Mouse (Mus musculus) testis, postnatal 14 days (tissue): ENCODE measurements around the gene Zfp691.

Experiments
- DNase-seq: peaks from one replicate; pipeline ENCODE4 v3.0.0; 2021; ENCODE audit warnings: low spot score

Gene Zfp691

DNA sequence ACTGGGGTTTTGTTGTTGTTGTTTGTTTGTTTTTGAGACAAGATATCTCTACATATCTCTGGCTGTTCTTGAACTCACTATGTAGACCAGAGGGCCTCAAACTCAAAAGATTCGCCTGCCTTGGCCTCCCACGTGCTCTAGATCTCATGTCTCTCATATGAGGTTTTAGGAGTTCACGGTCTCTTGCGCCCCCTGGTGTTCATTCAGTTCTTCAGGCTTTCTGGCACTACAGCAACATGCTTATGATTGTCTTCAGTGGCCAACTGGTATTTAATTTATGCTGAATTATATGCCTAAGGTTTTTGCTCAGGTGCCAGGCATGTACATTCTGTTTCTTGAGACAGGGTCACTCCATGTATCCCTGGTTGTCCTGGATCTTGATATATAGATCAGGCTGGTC, 6.3 kb downstream of the Zfp691 start:
- DNase-seq: peak; percentile 60

DNA sequence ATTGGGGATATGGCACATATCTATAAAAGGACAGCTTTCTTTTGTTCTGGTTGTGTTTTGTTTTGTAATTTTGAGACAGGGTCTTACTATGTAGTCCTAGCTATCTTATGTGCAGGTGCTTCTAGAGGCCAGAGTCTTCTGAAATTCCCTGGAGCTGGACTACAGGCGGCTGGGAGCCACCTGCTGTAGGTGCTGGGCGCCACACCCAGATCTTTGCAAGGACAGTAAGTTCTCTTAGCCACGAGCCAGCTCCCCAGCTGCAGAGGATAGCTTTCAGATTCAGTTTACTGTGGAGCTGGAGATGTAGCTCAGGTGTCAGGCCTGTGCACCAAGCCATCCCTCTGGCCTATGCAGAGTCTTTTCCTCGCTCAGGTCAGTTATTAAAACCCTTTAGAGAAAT, 6.9 kb downstream of the Zfp691 start:
- DNase-seq: no peak

DNA sequence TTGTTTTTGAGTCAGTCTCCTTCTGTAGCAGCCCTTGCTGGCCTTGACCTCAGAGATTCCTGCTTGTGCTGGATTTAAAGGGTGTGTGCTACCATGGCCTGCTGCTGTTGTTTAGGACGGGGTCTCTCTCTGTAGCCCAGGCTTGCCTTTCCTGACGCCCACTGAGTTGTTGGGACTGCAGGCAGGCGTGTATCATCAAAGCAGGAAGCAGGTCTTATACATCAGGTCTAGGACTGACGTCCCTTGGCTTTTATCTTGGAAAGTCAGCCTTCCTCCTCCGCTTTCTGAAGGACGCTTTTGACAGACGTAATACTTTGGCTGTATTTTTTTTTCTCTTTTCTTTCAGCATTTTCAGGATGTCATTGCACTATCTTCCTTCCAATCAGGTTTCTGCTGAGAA, 8.1 kb downstream of the Zfp691 start:
- no peak for DNase-seq

DNA sequence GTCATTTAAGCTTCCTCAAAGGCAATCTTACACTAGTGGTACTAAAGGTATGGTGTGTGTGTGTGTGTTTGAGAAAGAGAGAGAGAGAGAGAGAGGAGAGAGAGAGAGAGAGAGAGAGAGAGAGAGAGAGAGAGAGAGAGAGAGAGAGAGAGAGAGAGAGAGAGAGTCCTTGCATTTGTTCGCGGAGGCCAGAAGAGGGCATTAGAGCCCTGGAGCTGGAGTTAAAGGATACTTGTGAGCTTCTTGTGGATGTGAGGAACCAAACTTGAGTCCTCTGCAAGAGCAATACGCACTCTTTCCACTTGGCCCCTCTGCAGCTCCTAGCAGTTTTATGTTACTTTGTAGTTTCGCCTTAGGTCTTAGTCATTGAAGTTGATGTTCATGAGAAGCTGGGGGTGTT, 11.0 kb downstream of the Zfp691 start:
- DNase-seq: no peak

DNA sequence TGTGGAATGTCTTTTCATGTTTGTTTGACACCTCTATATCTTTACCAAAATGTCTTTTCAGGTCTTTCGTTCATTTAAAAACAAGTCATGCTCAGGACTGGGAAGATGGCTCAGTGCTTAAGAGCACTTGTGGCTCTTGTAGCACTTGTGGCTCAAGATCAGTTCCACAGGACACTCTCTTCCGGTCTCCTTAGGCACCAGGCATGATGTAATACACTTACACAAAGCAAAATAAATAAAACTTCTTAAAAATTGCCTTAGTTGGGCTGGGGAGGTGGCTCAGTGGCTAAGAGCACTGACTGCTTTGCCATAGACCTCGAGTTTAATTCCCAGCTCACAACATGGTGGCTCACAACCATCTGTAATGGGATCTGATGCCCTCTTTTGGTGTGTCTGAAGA, 12.6 kb downstream of the Zfp691 start:
- no peak for DNase-seq

DNA sequence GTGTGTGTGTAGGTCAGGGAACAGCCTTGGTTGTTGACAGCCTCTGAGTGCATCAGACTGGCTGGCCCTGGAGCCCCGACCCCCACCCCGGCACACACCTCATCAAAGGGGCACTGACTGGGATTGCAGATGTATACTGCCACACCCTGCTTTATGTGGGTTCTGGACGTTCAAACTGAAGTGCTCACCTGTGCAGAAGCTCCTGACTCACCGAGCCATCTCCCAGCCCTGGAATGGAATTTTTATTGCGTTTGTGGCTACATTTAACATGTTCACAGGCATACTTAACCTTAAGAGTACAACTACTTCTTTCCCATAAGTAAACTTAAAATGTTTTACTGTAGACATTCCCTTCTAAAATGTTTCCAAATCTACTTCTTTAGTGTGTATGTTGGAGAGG, 16.1 kb downstream of the Zfp691 start:
- DNase-seq: no peak

DNA sequence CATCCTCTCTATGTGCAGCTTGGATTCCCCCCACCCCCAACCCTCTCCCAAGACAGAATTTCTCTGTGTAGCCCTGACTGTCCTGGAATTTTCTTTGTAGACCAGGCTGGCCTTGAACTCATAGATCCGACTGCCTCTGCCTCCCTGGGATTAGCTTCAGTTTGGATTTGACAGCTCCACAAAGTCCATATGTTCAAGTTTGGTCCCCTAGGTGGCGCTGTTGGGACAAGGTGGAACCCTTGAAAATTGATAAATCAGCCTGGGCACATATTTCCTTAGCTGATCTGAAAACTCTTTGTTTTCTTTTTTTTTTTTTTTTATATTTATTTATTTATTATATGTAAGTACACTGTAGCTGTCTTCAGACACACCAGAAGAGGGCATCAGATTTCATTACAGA, 16.8 kb downstream of the Zfp691 start:
- DNase-seq: peak; percentile 43

DNA sequence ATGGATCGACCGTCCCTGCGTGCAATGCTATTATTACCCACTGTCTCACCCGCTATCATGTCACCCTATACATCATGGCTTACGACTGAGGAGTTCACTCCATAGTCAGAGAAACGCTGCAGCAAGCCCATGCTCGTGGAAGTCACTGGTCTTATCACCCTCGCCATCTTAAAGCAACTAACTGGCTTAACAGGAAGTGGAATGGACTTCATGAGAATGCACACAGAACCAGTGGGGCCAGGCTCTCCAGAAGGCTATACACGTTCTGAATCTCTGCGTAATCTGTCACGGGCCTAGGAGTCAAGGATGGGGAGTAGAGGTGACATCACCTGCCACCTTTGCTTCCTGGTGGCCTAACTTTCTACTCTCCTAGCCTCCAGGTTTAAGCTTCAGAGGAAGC, 25.3 kb downstream of the Zfp691 start:
- no peak for DNase-seq

DNA sequence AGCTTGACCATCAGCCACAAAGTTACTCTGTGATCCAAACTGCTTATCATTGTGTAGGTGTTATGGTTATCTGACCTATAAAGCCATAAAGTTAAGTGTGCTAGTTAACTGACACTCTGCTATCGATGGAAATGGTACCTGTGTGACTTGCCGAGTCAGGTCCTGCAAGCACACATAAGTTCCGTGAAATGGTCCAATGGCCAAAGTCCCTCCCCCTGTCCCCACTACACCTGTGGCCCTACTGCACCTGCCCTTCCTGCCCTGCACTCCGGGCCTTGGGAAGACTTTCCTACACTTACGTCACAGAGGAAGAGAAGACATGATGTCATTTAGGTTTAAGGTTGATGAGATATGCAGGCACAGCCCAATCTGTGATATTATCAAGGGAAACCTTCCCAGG, 26.6 kb downstream of the Zfp691 start:
- no peak for DNase-seq

DNA sequence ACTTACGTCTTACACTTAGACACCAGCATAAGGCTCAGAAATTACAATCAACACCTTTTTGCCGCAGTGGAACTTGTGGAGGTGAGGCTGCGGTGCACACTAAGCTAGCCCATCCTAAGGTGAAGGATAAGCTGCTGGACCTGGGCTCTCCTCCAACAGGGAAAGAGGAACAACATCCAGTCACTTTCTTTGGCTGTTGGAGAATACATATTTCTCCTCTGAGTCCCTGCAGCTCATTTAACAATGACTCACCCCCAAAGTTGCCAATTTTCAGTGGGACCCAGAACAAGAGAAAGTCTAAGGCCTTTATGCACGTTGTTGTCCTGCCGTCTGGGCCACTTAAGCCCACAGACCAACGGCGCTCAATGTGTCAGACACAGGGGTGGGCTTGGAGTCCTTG, 27.2 kb downstream of the Zfp691 start:
- no peak for DNase-seq

DNA sequence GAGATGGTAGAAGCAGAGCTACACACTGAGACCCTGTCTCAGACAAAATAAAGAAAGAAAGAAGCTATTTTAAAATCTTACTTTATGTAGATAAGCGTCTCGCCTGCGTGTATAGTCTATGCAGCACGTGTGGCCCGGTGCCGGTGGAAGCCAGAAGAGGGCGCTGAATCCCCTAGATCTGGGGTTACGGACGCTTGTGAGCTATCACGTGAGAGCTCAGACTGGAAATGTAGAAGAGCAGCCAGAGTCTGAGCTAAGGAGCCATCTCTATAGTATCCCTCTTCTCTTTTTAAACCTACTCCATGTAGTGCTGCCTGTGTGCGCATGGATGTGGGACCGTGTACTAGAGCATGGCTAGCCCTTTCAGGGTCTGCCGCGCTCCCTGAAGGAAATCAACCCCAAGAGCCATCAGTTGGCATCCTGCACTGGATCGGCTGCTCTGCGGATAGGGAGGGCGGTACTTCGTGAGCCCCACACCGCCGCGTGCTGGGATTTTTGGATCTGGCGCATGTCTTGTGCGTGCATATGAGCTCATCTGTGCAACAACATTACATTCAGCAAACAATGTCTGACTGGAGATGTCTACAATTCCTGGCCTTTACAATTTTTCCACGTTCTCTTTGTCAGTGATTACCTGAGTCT, 31.6 kb downstream of the Zfp691 start:
- DNase-seq: peak; percentile 52

DNA sequence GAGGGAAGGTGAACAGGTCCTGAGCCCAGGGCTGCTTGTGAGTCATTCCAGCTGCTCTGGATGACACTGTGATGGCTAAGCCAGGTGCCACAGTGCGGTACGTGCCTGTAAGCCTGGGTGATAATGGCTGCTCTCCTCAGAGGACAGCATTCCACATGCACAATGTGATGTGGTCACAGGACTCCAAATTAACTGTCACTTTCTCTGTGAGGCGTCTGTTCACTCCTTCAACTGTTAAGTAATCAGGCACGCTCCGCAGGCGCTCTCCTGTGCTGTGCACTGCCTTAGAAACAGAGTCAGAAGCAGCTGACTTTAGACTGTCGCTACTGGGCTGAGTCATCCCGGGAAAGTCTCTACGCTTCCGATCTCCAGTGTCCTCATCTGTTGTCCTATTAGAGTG, 32.8 kb downstream of the Zfp691 start:
- DNase-seq: no peak

DNA sequence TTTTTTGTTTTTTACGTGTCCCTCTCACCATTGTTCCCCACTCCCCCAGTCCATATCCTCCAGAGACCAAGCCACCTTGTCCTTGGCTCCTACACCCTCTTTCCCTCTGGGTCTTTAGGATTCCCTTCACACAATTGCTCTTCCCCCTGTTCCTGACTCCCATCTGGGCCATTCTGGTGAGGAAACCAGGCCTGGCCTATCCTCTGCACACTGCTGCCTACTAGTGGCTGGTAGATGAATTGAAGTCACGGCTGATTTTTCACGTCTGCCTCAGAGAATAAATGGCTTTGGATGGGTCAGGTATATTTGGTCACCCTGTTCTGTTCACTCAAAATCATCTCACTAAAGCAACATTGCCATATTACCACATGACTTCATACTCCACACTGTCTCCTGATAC, 33.9 kb downstream of the Zfp691 start:
- DNase-seq: no peak

DNA sequence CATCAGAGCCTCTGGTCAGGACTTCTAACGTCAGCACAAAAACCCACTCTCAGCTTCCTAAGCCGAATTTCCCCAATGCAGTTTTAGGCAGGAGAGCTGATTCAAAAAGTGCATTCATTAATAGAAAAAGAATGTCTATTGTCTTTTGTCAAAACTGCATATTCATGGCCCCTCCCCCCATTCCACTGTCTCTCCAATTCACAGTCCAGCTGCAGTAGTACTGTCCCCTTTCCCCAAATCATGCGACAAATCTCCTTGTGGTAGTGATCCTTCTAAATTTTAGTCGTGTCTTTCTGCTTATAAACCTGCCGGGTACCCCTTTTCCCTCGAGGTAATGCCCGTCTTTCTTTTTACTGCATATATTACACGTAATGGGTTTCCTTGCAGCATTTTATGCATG, 35.2 kb downstream of the Zfp691 start:
- DNase-seq: no peak

DNA sequence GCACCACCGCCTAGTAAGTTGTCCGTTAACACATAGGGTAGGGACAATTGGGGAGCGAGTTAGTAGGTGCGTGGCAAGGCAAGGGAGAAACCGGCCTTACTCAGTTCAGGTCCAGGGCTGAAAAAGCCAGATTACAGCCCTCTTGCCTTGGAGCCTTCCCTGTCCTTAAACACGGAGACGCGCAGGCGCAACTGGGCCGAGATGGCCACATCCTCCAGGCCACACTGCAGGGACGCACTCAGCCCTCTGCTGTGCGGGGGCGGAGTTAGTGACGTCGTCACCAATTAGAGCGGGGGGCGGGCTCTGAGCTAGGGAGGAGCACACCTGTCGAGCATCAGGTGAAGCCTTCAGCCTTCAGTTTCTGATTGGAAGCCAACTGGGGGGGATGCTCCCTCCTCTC, 35.8 kb downstream of the Zfp691 start:
- peak; percentile 78 for DNase-seq

DNA sequence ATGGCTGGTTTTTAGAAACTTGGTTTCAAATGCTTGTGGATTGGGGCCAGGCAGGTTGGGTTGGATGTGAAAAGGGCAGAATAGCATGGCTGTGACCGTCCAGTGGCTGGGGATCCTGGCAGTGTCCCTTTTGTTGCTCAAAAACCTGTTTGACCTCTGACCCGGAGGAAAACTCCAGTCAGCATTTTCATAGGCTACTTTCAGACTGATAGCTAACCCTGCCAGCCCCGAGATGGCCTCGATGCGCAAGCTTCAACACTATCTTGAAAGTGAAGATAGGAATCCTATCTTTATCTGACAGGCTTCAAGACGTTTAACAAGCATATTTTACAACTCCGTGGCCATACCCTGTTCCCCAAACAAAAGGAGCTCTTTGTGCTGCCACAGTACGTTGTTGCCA, 36.7 kb downstream of the Zfp691 start:
- DNase-seq: no peak

DNA sequence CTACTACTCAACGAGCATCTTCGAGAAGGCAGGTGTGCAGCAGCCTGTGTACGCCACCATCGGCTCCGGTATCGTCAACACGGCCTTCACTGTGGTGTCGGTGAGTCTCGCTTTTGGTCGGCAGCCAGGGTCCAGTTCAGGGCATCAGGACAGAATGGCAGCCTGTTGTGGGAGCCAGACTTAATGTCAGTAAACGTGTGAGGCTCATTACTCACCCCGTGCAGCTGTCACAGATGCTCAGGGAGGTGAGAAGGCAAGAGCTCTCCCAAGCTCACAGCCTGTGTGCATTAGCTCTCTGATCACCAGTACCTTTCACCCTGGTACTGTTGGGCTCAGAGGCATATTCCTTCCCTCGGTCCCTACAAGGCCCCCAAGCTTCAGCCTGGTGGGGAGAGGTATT, 40.1 kb downstream of the Zfp691 start:
- DNase-seq: no peak

DNA sequence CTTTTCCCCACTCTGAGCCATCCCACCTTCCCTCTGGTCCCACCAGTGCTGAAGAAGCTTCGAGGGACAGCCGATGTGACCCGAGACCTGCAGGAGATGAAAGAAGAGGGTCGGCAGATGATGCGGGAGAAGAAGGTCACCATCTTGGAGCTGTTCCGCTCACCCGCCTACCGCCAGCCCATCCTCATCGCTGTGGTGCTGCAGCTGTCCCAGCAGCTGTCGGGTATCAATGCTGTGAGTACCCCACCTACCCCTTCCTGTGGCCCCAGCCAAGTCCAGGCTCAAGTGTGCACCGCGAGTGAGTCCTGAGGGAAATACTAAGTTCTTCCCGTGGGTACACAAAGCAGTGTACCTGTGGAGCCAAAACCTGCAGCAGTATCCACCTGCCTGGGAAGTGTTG, 40.7 kb downstream of the Zfp691 start:
- DNase-seq: no peak

DNA sequence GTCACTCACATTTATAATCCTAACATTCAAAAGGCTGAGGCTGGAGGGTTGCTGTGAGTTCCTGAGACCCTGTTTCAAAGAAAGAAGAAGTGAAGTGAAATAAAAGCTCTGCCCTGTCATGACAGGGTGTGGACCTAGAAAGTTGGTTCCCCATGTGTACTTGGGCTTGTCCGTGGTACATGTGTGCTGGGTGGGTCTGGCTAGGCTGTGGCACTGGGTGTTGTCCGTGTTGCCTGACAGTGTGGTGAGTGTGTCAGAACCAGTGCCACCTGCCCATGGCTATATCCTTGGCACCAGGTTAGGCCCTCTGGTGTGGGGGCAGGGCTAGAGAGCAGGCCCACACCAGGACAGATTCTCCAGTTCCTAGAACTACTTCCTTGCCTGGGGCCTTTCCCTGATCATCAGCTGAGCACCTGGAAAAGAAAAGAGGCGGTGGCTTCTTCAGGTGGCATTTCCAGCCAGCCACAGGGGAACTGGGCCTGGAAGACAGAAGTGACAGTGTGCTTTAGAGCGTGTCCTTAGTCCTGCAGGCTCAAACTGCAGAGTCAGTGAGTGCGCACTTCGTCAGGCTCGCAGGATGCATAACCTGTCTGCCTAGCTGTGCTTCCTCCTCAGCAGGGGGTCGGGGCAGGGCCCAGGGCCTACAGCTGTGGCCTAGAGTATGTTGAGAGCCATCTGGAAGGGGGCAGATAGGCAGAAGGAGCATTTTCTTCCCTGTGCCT, 42.6 kb downstream of the Zfp691 start:
- DNase-seq: no peak

DNA sequence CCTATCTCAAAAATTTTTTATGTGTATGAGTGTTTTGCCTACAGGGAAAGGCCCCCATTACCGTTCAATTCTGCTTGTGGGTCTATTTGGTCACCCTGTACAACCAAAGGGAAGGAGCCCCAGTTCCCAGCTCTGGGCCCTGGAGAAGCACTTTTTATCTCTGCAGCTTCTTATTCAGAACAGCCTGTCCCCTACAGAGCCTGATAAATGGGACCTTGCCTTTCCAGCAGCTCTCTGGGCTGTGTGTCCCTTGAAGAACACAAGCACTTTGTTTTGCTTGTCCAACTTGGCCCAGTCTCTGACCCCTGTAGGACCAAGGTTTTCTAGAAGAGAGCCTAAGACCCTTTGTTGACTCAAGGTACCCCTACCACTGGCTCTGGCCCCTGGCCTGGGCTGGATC, 44.9 kb downstream of the Zfp691 start:
- DNase-seq: peak; percentile 61

DNA sequence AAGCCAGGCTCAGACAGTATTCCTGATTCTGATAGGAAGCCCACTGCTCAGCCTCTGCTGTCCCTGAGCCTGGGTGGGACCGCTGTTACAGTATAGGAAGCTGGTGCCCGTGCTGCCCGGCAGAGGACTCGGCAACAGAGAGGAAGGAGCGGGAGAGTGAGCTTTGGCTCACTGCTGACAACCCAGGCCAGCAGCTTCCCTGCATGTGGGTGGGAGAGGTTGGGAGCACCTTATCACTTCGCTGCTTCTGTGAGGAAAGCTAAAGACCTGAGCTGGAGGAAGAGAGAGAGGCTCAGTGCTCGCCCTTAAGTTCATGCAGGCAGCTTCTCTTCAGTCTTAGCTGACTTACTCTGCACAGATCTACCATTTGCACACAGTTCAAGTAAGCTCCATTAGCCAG, 45.4 kb downstream of the Zfp691 start:
- peak; percentile 45 for DNase-seq

DNA sequence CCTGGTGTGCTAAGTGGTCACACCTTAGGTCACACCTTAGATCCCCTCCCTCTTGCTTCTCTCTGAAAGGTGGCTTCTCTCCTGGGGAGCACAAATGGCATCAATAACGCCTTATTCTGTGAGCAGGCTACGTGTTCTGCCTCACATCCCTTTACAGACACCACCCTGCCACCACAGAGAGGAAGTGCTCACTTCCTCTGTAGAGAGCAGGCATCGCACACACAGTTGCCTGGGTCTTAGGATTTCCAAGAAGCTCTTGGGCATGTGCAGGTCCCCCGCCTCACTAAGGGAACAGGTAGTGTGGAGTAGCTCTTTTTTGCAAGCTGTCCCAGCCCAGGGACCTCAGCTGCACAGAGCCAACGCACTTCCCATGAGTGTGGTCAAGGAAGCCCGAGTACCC, 46.8 kb downstream of the Zfp691 start:
- DNase-seq: no peak

DNA sequence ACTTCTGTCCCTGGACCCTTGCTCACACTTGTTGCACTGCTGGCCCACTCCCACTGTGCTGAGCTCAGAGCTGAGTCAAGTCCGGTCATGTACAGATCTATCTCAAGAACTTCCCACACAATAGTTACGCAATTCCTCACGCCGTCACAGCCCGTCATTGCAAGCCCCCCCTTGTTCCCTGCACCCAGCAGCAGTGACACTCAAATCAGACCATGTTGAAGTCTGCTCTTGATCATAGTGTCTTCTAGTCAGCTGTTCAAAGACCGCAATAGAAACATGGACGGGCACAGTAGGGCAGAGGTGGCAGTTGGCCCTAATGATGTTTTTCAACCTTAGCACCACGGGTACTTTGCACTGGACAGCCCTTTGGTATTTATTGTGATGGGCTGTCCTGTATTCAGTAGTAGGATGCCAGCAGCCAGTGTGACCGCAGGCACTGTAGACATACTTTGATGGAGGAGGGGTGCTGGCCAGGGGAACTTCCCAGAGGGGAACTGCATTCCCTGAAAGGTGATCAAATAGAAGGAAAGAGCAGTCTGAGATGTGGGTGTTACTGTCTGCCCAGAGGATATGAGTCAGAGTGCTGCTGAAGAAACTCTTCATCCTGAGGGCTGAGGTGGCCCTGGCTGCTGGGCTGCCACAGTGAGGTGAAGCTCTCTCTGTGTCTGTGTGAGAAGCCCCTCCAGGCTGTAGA, 48.3 kb downstream of the Zfp691 start:
- no peak for DNase-seq
